Mouse (Mus musculus): ENCODE results near the gene P2ry14.

DNA sequence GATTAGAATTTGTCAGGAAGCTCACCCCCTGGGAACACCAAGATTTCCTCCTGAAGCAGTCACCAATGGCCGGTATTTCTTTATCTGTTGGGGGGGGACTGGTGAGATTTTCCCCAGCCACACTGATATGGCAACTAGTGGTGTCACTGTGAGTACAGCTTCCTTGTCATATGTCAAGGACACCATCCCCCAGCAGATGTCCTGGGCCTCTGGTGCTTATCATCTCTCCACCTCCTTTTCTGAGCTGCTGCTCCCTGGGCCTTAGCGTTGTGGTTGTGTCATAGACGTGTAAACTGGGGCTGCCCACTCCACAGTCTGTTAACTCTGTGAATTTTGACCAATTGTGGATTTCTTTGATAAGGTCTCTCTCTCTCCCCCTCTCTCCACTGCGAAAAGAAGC, 49.0 kb downstream of the P2ry14 start:
- TF ChIP-seq POLR2A (IDR thresholded peaks at IDR 0.05; ENCODE audit: insufficient read length, low read depth) (no peak), MAX (IDR thresholded peaks at IDR 0.05; ENCODE audit: low read depth) (no peak), USF1 (IDR thresholded peaks at IDR 0.05; ENCODE audit: low read depth) (no peak), REST (IDR thresholded peaks at IDR 0.05; ENCODE audit: insufficient read depth, insufficient read length) (no peak), E2F4 (IDR thresholded peaks at IDR 0.05; ENCODE audit: insufficient read depth) (no peak), MYOD1 (IDR thresholded peaks at IDR 0.05; ENCODE audit: control insufficient read depth in 1 of 3, insufficient read length in 2 of 3, low read depth in 2 of 3) (no peak), TCF12 (IDR thresholded peaks at IDR 0.05; ENCODE audit: insufficient read depth, poor library complexity, severe bottlenecking) (no peak), POLR2AphosphoS2 (IDR thresholded peaks at IDR 0.05; ENCODE audit: insufficient read length, low read depth) (no peak), CEBPB (IDR thresholded peaks at IDR 0.05; ENCODE audit: insufficient read depth, poor library complexity, severe bottlenecking) (no peak)
